Mouse (Mus musculus): ENCODE data around the gene Il18. TPM values are rescaled to one million over a fixed set of nuclear protein-coding genes. Genes with fewer than 3 reads are reported as not detected.
A peak's percentile ranks its signal among the peaks of the same experiment; 100 is the strongest.

Gene Il18
- total RNA-seq, 2 experiments from 2014 or later: 16.3 to 17.0 TPM

DNA sequence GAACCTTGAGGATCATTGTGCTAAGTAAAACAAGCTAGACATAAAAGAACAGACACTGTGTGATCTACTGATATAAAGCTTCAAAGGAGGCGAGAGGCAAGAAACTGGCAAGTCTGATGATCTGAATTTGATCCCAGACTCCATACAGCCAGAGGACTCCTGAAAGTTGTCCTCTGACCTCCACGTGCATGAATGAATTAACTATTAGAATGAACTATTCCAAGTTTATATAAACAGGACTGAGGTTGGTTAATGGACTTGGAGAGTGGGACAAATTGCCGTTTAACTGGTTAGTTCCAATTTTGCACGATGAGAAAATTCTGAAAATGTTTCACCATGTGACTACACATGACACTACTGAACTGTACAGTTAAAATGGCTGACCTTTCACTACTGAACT, 5.7 kb upstream of the Il18 start:
- DNase-seq: no peak
- intact Hi-C loops (cut with DNase I): no loop called here

DNA sequence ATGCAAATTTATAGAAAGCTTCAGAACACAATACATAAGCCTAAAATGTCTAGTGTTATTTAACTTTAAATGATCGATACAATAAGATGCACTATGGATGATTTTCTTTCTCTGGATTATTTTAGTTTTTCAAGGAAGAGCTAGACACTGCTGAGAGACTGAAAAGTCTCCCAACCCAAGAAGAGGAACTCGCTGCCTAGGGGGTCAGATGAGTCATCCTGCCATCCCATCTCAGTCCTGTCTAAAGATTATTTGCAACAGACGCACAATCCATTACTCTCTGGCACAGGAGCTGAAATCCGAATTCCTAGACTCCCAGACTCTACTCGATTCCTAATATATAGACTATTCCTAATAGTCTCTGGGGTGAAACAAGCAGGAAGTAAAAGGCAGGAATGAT, 2.4 kb upstream of the Il18 start:
- DNase-seq: no peak
- intact Hi-C loops (cut with DNase I): no loop called here

DNA sequence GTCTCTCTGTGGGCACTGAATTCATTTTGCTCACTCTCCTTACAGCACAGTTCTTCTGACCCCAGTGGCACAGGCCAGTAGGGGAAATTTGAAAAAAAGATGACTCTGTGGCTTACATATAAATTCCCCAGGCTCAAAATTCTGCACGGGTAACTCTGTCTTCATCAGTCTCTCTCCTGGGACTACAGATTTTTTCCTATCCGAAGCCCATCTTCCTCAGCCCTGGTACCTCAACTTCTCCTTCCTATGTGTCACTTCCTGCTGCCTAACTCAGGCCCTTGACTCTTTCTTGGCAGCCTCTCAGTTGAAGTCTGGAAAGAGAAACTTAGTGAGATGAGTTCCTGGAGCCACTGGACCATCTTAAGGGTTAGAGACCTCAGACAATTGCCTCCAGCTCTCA, 1.1 kb upstream of the Il18 start:
- no peak for DNase-seq
- intact Hi-C loops (cut with DNase I): no loop called here

DNA sequence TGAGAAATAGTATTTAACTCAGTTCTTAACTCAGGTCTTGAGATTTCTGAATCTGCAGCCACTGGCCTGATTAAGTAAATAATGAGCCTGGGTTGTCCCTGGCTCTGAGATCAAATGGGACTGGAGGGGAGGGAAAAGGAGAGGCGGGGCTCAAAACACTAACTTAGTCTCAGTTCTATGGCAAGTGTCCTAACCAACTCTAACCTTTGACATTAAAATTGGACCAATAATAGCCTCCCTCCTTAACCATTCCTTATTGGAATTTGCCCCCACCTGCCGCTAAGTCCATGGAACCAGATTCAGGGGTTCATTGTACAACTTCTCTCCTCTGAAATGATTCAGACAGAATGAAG, 443 bp downstream of the Il18 start, which contains the start of gene Bco2:
TSS of gene Bco2 (minus strand) at position 88 of the 353 bp plus-strand sequence.
- DNase-seq: no peak
- intact Hi-C loops (cut with DNase I): no loop called here

DNA sequence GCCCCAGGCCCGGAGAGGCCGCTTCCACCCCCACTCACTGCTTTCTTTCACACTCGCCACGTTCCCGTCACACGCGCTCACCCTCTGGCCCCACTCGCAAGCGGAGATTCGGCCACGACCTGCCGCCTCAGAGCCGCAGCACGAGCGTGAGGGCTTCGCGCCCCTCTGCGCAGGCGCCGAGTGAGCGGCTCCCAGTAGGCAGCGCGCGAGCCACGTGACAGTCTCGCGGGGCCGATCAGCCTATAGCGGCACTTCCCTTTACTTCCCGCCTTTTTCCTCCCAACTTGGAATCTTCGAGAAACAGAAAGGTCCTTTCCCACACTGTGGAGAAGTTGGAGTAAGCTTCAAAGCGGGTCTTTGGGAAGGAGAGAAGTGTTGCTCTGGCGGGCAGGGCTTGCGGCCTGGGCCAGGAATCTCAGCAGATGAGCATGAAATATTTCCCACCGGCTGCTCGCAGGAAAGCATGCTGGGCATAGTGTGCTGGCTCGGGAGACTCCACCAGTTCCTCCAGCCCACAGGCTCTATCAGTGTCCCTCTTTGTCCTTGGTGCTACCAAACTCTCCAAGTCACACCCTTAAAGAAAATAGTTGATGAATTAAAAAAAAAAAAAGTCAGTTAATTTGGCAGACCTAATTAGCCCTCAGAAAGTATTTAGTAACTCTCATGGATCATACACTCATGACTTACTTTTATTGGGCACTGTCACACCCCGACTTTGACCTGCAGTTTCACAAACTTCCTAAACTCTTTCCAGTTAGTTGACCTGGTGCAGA, 6.7 kb downstream of the Il18 start, which contains the start of gene Tex12:
TSS of gene Tex12 (minus strand) at position 181 of the 773 bp plus-strand sequence.
- intact Hi-C loops (cut with DNase I): no loop called here
- DNase-seq: no peak

DNA sequence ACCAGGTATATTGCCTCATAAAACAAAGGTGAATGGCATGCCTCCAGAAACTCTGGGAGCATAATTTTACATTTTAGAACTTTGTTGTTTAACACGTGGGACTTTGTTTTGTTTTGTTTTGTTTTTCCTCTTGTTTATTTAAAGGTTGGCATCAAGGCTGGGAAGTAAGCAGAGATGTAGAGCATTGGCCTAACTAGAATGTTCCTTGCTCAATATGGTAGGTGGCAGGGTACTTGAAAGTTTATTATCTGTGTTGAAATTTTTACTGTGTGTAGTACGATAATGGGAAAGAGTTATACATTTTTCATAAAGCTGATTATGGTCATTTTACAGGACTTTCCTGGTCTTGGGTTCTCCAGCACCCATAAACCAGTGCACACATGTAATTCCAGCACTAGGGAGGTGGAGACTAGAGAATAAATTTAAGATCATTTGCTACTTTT, 7.3 kb downstream of the Il18 start:
- intact Hi-C loops (cut with DNase I): no loop called here
- DNase-seq: no peak

DNA sequence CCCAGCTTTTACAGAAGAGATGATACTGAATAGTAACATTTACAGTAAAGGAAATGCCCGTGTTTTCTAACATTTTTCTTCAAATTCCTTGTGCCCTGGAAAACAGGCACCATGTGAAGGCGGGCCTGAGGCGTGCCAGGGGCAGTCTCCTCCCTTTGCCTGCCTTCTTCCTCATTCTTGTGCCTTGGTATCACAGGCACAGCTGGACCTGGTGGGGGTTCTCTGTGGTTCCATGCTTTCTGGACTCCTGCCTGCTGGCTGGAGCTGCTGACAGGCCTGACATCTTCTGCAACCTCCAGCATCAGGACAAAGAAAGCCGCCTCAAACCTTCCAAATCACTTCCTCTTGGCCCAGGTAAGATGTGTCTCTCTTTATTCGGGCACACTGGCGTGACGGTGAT, 10.5 kb downstream of the Il18 start:
- DNase-seq: peak; percentile 58
- intact Hi-C loops (cut with DNase I): no loop called here

DNA sequence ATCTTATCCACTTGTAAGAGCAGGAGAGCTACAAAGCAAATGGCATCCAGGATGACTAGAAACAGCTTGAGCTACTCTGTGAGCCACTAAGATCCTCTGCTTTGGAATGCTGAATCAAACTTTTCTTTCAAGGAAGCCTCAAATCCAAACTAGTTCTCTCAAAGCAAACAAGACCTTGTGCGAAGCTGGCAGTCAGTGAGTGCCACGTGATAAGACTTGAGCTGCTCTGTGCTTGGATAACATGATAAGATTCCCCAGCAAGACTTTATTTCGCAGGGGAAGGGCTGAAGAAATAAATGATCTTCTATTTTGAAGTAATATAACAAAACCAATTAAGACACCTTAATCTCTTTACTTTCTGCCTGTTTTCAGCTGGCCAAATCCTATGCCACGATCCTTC, 11.3 kb downstream of the Il18 start:
- no peak for DNase-seq
- intact Hi-C loops (cut with DNase I): no loop called here

DNA sequence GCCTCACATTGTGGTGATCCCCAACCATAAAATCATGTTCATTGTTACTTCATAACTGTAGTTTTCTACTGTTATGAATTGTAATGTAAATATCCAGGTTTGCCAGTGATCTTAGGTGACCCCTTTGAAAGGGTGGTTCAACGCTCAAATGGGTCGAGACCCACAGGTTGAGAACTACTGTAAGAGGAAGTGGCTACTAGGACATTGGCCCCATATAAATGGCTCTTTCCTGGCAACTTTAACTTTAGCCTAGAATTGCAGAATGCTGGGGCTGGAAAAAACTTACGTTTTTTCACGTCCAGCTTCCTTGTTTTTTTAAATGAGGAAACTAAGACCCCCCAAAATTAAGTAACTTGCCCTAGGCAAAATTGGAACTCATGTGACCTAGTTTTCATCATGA, 12.7 kb downstream of the Il18 start:
- intact Hi-C loops (cut with DNase I): no loop called here
- DNase-seq: no peak

DNA sequence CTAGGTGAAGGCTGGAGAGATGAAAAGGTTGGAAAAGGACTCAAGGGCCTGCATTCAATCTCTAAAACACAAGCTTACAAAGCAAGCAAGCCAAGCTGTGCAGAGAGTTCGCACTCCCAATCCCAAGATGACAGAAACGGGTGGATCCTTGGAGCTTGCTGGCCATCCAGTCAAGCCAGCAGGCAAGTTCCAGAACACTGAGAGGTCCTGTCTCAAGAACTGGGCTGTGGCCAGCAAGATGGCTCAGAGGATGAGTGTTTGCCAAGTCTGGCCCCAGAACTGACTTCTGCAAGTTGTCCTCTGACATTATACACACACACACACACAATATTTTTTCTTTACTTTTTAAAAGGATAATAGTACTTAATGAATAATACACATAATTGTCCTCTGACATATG, 13.3 kb downstream of the Il18 start:
- intact Hi-C loops (cut with DNase I): no loop called here
- DNase-seq: no peak

DNA sequence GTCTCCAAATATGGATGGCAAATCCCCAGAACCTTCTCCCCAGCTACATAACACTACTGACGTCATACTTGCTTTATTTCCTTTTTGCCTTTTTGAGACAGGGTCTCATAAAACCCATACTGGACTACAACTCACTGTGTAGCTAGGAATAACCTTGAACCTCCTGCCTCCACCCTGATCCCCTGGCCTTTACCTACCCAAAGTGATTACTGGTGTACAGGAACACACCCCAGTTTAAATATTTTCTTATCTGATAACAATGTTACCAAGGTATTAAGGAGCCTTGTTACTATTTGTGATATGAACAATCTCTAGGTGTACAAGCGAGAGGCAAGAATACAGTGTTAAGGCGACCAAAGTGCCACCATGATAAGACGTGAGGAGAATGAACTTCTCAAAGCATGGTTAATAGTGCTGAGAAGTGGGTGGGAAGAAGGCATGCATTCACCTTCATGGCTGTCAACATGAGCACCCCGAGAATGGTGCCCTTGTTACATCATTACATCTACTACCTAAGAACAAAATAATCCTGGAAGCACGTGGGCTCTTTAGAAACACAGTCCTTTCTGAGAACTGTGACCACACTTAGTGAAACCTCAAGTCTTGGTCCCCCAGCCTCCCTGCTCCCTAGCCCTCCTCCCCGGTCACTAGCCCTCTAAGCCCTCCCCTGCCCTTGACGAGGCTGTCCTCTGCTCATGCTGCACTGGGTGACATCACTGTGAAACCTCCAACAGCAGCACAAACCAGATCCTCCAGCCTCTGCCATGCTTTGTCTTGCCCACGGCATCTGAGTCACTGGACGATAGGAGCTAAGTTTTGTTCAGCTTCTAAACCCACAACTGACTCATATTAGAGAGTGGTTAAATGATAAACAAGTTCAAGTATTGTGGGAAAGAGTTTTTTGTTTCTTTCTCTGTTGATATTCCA, 15.2 kb downstream of the Il18 start:
- intact Hi-C loops (cut with DNase I): no loop called here
- no peak for DNase-seq

DNA sequence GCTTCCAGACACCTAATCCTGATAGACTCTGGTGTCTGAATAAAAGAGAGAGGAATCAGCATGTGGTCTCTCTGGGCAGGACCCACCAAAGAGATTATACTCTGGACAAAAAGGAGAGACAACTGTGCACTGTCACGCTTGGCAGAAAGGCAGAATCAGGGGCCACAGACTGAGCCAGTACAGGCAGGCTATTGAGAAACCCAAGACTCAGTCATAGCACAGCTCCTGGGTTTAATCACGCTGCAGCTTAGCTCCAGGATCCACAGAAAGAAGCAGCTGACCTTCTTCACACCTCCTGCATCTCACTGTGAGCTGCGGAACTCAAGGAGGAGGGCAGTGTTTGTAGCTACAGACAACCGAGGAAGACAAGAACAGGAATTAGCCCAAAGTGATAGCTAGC, 25.7 kb downstream of the Il18 start:
- DNase-seq: no peak
- intact Hi-C loops (cut with DNase I): no loop called here

DNA sequence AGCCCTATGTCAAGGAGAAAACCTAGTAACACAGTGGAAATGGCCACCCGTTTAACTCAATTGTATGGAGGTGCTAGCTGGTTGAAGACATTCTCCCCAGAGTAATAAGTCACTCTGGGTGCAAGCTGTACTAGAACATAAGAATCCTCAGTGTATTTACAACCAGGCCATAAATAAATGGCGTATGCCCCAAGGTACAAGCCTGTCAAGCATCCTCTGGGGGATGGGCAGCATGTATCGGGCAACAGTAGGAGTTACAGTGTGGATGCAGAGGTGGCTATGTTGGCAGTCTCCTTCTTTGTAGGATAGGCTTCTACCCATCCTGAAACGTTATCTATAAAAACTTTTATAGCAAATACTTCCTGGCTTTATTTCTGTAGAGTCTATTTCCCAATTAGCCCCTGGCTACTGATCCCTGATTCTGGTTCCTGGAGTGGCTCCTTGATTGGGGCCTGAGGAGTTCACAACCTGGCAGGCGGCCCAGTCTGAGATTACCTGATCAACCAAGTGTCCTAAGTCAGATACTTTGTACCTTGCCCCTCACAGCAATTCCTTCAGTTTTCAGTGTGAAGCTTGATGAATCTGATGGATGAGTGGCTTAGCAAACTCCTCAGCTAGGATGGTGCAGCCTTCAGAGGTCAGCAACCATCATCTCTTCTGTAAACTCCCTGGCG, 30.7 kb downstream of the Il18 start:
- DNase-seq: no peak
- intact Hi-C loops (cut with DNase I): no loop called here

DNA sequence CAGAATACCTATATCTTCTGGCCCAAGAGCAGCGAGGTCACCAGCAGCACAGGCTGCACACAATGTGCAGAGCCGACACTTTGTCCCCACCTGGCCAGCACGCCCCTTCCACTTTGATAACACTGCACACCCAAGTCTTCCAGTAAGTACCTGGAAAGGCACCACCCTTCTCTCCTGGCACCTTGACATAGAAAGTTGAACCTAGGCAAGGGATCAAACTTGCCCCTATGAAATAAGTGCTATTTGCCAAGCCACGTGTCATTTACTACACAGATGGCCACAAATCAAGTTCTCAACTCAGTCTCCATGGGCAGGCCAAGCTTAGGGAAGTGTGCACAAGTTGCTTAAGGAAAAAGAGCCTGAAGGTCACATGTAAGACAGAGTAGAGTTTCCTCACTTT, 32.3 kb downstream of the Il18 start:
- intact Hi-C loops (cut with DNase I): no loop called here
- no peak for DNase-seq

DNA sequence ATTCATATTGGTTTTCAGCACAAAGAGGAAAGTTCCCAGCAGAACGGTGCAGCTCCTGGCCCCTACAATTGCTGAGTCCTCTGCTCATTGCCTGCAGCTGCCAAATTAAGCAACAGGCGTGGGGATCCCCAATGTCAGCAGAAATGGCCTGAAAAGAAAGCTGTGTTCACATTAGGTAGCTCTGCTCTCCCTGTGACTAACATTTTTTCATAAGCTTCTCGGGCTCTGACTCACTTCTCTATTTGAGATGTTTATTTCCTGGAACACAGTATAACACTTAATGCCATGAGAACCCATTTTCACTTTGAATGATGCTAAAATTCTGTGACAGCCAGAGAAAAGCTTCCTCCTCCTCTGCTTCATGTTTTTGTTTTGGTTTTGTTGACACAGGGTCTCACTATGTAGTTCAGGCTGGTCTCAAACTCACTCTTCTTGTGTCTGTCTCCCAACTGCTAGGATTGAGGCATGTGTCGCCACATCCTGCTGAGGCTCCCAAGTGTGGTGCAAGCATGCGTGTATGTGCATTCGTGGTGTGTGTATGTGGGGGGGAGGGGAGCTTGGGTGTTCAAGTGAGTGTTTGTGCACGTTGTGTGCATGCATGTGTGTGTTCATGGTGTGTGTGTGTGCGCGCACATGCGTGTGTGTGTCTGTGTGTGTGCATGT, 36.4 kb downstream of the Il18 start:
- intact Hi-C loops (cut with DNase I): no loop called here

DNA sequence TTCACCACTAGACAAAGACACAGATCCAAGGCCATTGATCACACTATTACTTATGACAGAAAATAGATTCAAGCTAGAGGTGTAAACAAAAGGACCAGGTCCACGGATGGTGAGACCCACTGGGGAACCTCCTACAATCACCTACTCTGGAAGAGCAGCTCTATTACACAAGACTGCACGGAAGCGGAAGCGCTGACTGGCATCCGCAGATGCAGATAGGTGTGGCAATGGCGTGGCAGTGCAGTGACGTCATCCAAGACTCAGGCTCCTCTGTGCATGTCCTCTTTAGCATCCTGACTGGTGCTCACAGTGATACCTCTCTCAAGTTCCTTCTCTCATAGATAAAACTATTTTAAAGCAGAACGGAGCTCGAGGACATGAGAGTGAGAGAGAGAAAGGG, 38.3 kb downstream of the Il18 start:
- intact Hi-C loops (cut with DNase I): no loop called here

More for the DNA sequence above, 36.4 kb downstream of the Il18 start:
- DNase-seq: no peak

DNA sequence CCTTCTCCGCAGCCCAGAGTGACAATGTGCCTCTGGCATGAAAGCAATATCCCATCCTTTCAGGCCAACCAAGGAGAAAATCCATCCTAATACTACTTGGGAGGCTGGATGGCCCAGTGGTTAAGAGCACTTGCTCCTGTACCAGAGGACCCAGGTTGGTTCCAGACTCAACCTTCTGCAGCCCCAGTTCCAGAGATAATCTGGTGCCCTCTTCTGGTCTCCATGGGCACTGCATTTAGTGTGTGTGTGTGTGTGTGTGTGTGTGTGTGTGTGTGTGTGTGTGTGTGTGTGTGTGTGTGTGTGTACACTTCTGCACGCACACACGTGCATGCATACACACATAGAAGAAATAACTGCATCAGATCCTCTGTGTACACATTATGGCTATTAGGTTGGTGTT, 38.9 kb downstream of the Il18 start:
- intact Hi-C loops (cut with DNase I): no loop called here
- peak; percentile 27 for DNase-seq

More for the DNA sequence above, 38.3 kb downstream of the Il18 start:
- DNase-seq: no peak

DNA sequence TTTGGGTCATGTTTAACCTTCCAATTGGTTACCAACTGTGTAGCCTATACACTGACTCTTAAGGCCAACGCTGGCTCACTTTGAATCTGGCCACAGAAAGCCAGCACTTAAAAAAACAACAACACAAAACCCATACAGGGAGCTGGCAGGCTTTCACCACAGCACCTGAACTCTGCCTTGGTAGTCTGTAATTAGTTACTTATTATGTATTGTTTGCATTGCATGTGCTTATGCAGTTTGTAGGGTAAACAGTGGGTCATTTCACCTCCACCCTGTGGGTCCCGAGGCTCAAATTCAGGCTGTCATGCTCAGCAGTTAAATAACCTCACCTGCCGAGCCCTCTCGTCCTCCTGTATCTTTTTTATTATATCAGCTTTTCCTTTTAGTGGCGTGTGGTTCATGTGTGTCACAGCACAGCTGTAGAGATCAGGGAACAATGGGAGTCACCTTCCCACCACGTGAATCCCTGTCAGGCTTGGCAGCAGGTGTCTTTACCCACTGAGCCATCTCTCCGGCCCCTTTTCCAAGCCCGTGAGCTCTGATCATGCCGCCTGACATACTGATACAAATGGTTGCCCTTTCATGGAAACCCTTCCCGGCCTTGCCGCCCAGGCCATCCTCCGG, 40.3 kb downstream of the Il18 start:
- no peak for DNase-seq
- intact Hi-C loops (cut with DNase I): no loop called here

DNA sequence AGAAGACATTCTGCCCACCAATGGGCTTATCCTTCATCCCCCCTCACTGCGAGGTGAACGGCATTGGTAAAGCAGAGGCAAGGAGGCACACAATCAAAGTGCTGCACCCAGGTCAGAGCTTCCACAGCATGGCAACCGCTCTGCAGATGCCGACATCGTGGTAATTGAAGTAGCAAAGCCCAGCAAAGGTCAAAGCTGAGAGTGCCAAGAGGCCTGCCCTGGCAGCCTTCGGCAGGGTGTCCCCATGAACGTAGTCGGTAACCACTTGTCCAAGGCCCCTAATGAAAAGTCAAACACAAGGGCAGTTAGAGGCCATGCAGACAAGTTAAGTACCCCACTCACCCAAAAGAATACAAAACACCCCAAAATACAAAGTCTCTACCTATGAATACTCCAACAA, 42.3 kb downstream of the Il18 start:
- DNase-seq: no peak
- intact Hi-C loops (cut with DNase I): no loop called here

DNA sequence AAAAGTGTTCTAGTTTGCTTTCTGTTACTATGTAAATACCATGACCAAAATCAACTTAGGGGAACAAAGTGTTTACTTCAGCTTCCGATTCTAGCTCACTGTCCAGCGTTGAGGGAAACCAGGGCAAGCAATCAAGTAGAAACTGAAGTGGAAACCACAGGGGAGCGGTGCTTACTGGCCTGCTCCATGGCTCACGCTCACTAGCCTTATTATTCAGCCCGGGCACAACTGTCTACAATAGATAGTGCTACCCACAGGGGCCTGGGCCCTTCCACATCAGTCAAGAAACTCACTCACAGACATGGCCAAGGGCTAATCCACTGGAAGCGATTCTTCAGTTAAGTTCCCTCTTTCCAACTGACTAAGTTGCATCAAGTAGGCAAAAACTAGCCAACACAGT, 46.9 kb downstream of the Il18 start:
- no peak for DNase-seq
- intact Hi-C loops (cut with DNase I): no loop called here
